Mouse (Mus musculus) layer of hippocampus, postnatal 14 days (tissue): ENCODE data around the gene Snai3. TPM values are rescaled to one million over a fixed set of nuclear protein-coding genes. Genes with fewer than 3 reads are reported as not detected.

Experiments used
- DNase-seq, 2 experiments: peaks; one replicate each; pipeline ENCODE4 v3.0.0; 2021 to 2022; ENCODE audit warnings: low spot score in 2 of 2, mixed read lengths in 1 of 2
- microRNA-seq, 2 experiments: library from miRNA; unstranded; fragments of <30 nt; microRNA quantifications; one replicate each; pipeline ENCODE4 v1.2.0; 2021
- total RNA-seq, 2 experiments: library from RNA; stranded (reverse); gene quantifications; 2 replicates each; pipeline ENCODE4 v1.2.3; 2021

Gene Snai3
- total RNA-seq, 2 experiments from 2014 or later: not detected

DNA sequence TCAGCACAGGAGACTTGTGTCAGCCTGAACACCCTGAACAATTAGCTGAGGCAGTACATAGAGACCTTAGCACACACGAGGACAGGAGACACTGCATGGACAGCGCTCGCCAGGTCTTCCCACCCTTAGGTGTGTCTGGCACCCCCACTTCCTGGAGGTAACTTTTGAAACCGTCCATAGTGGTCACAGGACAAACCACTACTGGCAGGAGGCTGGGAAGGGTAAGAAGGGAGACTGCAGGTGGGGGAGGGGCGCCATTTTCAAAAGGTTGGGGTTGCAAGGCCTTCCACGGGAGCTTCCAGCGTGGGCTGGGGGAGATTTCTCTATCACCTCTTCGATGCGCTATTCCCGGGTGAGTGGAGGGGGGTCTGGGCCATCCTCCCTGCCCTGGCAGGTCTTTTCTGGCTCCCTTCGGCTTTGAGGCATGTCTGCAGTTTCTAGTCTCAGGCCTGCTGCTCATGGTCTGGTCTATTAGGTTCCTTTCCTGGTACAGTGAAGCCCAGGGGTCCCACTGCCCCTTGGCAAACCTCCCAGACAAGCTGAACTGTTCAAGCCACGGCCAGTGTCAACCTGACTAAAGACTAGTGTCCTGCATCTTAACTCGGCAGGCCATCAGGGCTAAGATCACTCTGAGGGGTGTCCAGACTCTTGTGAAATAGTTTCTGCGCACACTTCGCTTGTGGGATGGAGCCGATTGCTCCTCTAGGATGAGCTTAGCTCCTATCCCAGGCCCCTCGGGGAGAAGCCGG, 28.7 kb downstream of the Snai3 start:
- DNase-seq: no peak

DNA sequence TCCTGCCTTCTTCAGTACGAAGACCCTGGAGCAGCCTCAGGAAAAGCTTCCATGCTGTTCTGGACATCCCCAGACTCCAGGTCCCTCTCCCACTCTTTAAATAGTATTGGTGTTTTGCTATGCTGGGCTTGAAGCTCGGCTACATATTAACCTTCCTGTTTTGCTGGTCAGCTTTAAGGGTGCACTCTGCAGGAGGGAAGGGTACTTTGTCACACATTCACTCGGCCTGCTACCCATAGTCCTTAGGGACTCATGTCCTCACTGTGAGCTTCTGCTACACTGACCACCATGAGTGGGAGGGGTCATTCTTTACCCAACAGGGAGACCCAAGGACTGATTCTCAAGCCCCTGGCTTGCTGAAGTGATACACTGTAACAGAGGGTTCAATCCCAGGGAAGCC, 29.9 kb downstream of the Snai3 start:
- no peak for DNase-seq

- DNase-seq: no peak
Observed at GRCm38 (mm10) chr8:122430058-122430636, 30.4 kb downstream of the Snai3 start.

GRCm38 (mm10) chr8:122428163-122428562, 32.4 kb downstream of the Snai3 start:
- no peak for DNase-seq

DNA sequence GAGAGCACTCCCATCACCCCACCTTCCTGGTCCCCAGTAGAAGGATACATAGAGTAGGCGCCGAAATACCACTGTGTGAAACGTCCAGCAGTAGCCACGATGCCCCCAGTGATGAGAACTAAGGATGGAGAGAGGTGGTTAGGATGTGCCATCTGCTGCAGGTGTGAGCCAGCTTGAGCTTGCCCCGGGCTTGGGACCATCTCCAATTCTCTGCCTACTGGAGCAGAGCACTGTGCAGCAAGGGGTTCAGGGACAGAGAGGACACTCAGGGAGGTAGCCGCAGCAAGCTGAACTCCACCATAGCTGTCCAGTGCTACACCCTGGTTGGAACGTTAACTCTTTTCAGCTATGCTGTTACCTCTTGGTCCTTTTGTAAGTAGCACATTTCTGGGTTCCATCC, 32.9 kb downstream of the Snai3 start:
- DNase-seq: no peak

DNA sequence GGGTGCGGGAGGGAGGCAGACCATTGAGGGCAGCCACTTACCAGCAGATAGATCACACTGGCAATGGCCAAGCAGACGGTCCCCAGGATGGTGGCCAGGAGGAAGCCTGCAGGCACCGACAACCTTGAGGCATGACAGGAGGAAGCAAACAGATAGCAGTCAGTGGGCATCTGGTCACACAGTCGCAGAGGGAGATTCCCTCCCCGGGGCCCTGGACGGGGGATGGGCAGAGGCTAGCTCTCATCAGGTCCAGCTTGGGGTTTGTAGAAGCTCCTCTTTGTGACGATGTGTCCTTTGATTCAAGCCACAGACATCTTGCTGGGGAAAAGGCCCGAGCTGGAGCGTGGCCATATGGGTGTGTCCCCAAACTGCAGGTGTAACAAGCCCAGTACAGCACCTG, 34.4 kb downstream of the Snai3 start:
- DNase-seq: no peak

GRCm38 (mm10) chr8:122423659-122424058, 36.9 kb downstream of the Snai3 start:
- no peak for DNase-seq

DNA sequence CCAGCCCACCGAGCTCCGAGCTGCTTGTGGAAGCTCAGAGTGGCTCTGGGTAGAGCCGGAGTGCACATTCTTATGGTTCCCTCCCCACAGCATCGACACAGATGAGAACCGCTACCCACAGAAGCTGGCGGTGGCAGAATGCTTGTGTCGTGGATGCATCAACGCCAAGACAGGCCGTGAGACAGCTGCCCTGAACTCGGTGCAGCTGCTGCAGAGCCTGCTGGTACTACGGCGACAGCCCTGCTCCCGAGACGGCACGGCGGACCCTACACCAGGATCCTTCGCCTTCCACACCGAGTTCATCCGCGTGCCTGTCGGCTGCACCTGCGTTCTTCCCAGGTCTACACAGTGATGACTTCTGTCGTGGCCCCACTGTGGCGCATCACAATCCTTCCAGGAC, 37.3 kb downstream of the Snai3 start:
- no peak for DNase-seq

- no peak for DNase-seq
Observed at GRCm38 (mm10) chr8:122421376-122422070, 39.0 kb downstream of the Snai3 start, which contains the start of gene Il17c. TSS of gene Il17c (plus strand) at chr8:122422020.

DNA sequence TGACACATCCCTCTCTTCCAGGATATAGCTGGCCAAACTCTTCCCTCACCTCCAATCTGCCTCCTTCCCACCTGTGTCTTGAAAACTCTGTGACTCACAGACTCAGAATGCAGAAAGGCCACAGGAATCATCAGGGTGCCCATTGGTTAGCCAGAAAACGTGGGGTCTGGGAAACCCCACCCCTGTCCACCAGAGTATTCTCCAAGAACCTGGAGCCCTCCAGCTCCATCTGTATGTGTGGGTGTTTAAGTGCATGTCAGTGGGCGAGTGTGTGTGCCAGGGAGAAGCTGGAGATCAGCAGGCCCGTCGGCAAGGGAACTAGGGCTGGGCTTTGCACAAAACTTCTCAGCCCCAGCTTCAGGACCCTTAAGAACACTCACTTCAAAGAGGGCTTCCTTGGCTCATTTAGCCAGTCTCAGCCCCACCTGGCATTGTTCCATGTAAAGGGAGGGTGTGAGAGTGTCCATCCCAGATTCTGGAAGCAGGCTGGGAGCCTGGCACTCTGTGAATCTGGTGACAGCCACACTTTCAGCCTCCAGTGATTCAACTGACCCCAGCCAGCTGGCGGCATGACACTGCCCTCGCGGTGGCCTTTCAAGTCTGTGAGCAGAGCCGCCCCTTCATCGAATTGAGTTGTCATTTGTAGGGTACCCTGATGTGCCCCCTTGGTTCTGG, 40.5 kb downstream of the Snai3 start:
- peak in 1 of 2 experiments; percentile 22 for DNase-seq

- DNase-seq: no peak
Observed at GRCm38 (mm10) chr8:122415554-122415953, 45.0 kb downstream of the Snai3 start.

GRCm38 (mm10) chr8:122414311-122414710, 46.2 kb downstream of the Snai3 start:
- no peak for DNase-seq

DNA sequence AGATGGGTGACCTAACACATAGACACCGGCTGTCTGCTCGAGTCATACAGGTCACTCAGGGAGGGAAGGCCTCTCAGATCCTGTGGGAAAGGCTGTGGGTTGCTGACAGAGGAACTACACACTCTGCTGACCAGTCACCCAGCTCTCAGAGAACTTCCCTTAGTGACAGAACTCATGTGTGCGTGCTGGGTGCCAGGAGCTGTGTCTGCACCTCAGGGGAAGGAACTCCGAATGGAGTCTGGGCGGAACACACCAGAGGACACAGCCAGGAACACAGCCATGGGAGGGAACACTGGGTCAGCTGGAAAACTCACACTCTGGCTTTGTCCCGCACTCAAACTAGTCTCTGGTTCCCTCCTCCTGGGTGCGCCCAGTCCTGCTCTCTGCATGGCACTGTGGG, 52.9 kb downstream of the Snai3 start:
- no peak for DNase-seq

DNA sequence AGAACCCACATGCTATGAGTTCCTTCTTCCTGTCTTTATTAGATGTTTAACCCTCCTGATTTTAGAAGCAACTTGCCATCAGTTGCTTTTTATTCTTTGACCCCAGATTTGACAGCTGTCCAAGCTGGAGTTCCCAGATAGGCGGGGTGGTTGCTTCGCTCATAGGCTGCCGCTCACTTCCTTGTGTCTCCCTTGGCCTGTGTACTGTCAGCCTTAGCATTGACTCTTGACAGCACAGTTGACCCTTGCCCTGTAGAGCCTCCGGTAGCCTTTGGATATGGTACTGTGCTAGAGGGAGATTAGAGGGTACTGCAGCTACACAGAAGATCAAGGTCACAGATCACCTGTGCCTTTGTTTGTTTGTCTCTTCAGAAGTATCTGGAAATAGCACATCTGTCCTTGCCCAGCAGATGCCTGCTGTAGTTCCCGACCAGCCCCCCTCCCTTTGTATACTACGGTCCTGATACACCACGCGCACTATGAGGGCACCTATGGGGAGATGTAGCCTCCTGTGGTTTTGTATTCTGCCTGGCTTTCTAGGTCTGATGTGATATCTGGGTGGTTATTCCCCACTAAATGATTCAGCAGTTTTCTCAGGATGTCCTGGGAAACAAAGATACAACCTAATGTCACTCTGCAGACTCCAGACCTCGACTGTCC, 55.3 kb downstream of the Snai3 start:
- DNase-seq: no peak

Small RNA genes lying within 50 kb of the gene (microRNA-seq; reads per million reads assigned to microRNA genes)
- gene Gm24366: 0 reads per million in 2 experiments

Other genes with a start within 250 kb of the Snai3 start
- gene Zfpm1, start 178.6 kb downstream of the Snai3 start, total RNA-seq: 10 to 100 TPM; 28.3 to 31.7 TPM
- gene Trhr2, start 100.0 kb downstream of the Snai3 start, total RNA-seq: under 1 TPM; 0.76 to 0.81 TPM
- gene Zc3h18, start 84.1 kb downstream of the Snai3 start, total RNA-seq: 10 to 100 TPM; 35.4 to 39.2 TPM
- not detected for gene Il17c, start 38.7 kb downstream of the Snai3 start, total RNA-seq
- 10 to 100 TPM in 1 of 2 experiments, 1 to 10 TPM in 1; 8.9 to 14.5 TPM for gene Cyba, start 27.8 kb downstream of the Snai3 start, total RNA-seq
- 10 to 100 TPM; 38.8 to 45.5 TPM for gene Mvd, start 17.3 kb downstream of the Snai3 start, total RNA-seq
- gene Rnf166, start 15.3 kb upstream of the Snai3 start, total RNA-seq: 10 to 100 TPM; 20.0 to 23.3 TPM
- 10 to 100 TPM; 27.6 to 28.9 TPM for gene Ctu2, start 15.4 kb upstream of the Snai3 start, total RNA-seq
- gene Piezo1, start 90.6 kb upstream of the Snai3 start, total RNA-seq: 1 to 10 TPM; 5.1 to 6.5 TPM
- 1 to 10 TPM; 2.0 to 2.9 TPM for gene Cdt1, start 107.3 kb upstream of the Snai3 start, total RNA-seq
- 10 to 100 TPM; 74.0 to 82.4 TPM for gene Aprt, start 116.2 kb upstream of the Snai3 start, total RNA-seq
- 10 to 100 TPM; 10.9 to 11.0 TPM for gene Galns, start 150.7 kb upstream of the Snai3 start, total RNA-seq
- gene Trappc2l, start 150.9 kb upstream of the Snai3 start, total RNA-seq: 10 to 100 TPM; 75.0 to 78.4 TPM
- gene Pabpn1l, start 162.0 kb upstream of the Snai3 start, total RNA-seq: not detected
- 10 to 100 TPM; 25.1 to 28.7 TPM for gene Cbfa2t3, start 238.4 kb upstream of the Snai3 start, total RNA-seq